Mouse (Mus musculus) neural tube, embryonic 13.5 days (tissue): ENCODE data around the gene Dpp3. TPM values are rescaled to one million over a fixed set of nuclear protein-coding genes. Genes with fewer than 3 reads are reported as not detected.
A peak's percentile ranks its signal among the peaks of the same experiment; 100 is the strongest.
"Not testable (repeated sequence)": the region's sequence is repeated elsewhere in the genome, so short reads cannot be mapped to it uniquely, and the experiment has no call there.

ENCODE experiments used
- ATAC-seq: fragments of 200-750 bp; cut with Nextera tagmentation; 2 replicates; pipeline ENCODE4 v1.8.0; 2017; ENCODE audit warnings: low read depth, mild to moderate bottlenecking, moderate TSS enrichment, moderate library complexity
- H3K27ac ChIP-seq: fragments of 300-500 bp; sonication (generic); replicated peaks from 2 replicates; pipeline ENCODE4 v1.5.1; 2015; ENCODE audit warnings: moderate library complexity, mild to moderate bottlenecking, inconsistent platforms
- H3K27me3 ChIP-seq: fragments of 300-500 bp; sonication (generic); 2 replicates; pipeline ENCODE4 v1.6.1; 2015; ENCODE audit warnings: mild to moderate bottlenecking, inconsistent platforms
- H3K36me3 ChIP-seq: fragments of 300-500 bp; sonication (generic); 2 replicates; pipeline ENCODE4 v1.6.1; 2015; ENCODE audit warnings: mild to moderate bottlenecking, inconsistent platforms
- H3K4me1 ChIP-seq: fragments of 300-500 bp; sonication (generic); replicated peaks from 2 replicates; pipeline ENCODE4 v1.6.1; 2015; ENCODE audit warnings: inconsistent platforms
- H3K4me2 ChIP-seq: fragments of 300-500 bp; sonication (generic); 2 replicates; pipeline ENCODE4 v1.6.1; 2015; ENCODE audit warnings: inconsistent platforms, mild to moderate bottlenecking, moderate library complexity
- H3K4me3 ChIP-seq: fragments of 300-500 bp; sonication (generic); 2 replicates; pipeline ENCODE4 v1.5.1; 2015; ENCODE audit warnings: mild to moderate bottlenecking, inconsistent platforms
- H3K9ac ChIP-seq: fragments of 300-500 bp; sonication (generic); 2 replicates; pipeline ENCODE4 v1.6.1; 2015; ENCODE audit warnings: moderate library complexity, mild to moderate bottlenecking, inconsistent platforms
- H3K9me3 ChIP-seq: fragments of 300-500 bp; sonication (generic); 2 replicates; pipeline ENCODE4 v1.6.1; 2016; ENCODE audit warnings: inconsistent platforms
- WGBS: fragments of 180-500 bp; shearing (Covaris S2); methylation state at CpG from one replicate; pipeline ENCODE4 v1.1.7; 2015; 5-methylcytosine and 5-hydroxymethylcytosine counted together
- polyA plus RNA-seq: library from polyadenylated mRNA; unstranded; fragments of >200 nt; fragmentation: Nextera tagmentation; extraction: Ambion mirVana; gene quantifications from 2 replicates; pipeline ENCODE4 v1.2.1, GENCODE M21; 2015

Dpp3 gene
- 109 and 120 TPM in 2 replicates for polyA plus RNA-seq

DNA sequence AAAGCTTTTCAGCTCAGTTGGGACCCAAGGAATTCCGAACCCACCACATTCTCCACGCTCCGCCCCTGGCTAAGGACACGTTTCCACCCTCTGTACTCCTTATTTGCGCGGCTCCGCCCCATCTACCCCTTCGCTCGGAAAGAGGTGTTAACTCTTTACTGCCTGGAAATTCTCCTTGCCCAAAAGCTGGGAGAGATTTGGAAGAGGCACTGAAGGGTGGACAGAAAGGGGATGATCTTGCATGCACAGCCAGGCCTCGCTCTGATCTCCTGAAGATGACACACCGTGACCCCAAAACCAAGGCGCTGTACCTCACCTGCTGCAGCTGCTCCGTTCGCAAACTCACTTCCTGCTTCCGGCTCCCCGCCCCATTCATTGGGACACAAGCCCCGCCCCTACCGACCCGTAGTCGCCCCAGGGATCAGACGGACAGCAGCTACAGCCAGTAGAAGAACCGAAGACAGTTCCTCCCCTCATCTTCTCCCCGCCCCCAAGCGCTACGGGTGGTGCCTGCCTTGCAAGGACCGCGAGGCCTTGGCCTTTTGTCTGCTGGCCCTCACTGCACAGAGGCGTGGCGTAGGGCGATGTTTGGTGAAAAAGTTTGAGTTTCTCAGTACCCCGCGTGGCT is at the start of gene Dpp3:
Dpp3 (minus strand) TSS at position 384 of the 628 bp plus-strand sequence.
- H3K9me3 ChIP-seq: no peaks in the 10 kb centered on the region
- peak within 1 kb of the TSS; percentile 83 for H3K4me2 ChIP-seq
- H3K27ac ChIP-seq: peak within 1 kb of the TSS; percentile 88
- peaks cover 42% of the 10 kb centered on the region for H3K36me3 ChIP-seq
- H3K4me3 ChIP-seq: peak within 1 kb of the TSS; percentile 65
- H3K9ac ChIP-seq: peak within 1 kb of the TSS; percentile 81
- peak; percentile 99 for ATAC-seq
- H3K27me3 ChIP-seq: no peaks in the 10 kb centered on the region
- WGBS: under 1% methylated on average over 32 of the region's 32 CpGs
- peaks cover 32% of the 10 kb centered on the region for H3K4me1 ChIP-seq

DNA sequence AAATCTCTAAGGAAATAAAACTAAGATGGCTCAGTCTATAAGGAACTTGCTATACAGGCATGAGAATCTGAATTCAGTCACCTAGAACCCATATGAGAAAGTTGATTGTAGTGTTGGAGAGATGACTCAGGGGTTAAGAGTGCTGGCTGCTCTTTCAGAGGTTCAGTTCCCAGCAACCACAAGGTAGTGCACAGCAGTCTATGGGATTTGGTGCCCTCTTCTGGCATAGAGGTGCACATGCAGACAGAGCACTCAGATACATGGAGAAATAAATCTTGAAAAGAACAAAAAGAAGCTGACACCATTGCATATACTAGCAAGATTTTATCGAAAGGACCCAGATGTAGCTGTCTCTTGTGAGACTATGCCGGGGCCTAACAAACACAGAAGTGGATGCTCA is 40.1 kb upstream of the Dpp3 start:
- peaks cover 2% of the 10 kb centered on the region for H3K4me1 ChIP-seq
- WGBS: 85% methylated on average over 2 of the region's 2 CpGs

GRCm38 (mm10) chr19:4961928-4962601 is 34.0 kb upstream of the Dpp3 start, which contains the start of gene Mrpl11:
Gene Mrpl11 (plus strand): TSS chr19:4962147.
- under 1% methylated on average over 34 of the region's 34 CpGs for WGBS
- Histone ChIP-seq H3K4me2 (peak within 1 kb of the TSS; percentile 78), H3K9ac (peak within 1 kb of the TSS; percentile 91), H3K36me3 (peaks cover 31% of the 10 kb centered on the region), H3K27me3 (no peaks in the 10 kb centered on the region), H3K4me3 (peak within 1 kb of the TSS; percentile 78), H3K9me3 (no peaks in the 10 kb centered on the region), H3K4me1 (peaks cover 13% of the 10 kb centered on the region), H3K27ac (peak within 1 kb of the TSS; percentile 87)
- ATAC-seq: peak; percentile 97

More for the DNA sequence above, 40.1 kb upstream of the Dpp3 start:
- H3K4me3 ChIP-seq: no peak overlapping the region
- no peaks in the 10 kb centered on the region for H3K9me3 ChIP-seq
- H3K9ac ChIP-seq: no peak overlapping the region
- no peak overlapping the region for H3K4me2 ChIP-seq
- no peaks in the 10 kb centered on the region for H3K27me3 ChIP-seq
- no peak overlapping the region for H3K27ac ChIP-seq
- H3K36me3 ChIP-seq: peaks cover 42% of the 10 kb centered on the region
- no peak for ATAC-seq

DNA sequence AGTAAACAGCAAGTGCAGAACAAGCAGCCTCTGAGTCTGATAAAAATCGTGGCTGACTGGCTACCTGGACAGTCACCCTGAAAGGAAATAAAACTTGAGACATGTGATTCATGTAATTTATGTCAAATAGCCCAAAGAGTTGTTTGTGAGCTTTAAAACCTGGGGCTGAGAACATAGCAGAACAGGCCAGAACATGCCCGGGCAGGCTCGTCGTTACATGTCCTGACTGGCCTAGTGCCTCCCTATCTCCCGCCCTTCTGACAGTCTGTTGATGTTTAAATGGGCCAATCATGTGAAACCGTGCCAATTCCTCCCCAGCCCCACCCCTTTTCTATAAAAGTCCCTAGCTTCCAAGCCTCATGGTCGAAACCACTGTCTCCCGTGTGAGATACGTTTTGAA is 20.6 kb upstream of the Dpp3 start:
- 86% methylated on average over 9 of the region's 9 CpGs for WGBS
- not testable (repeated sequence) for H3K9me3 ChIP-seq, H3K27ac ChIP-seq, H3K4me2 ChIP-seq, H3K36me3 ChIP-seq, ATAC-seq, H3K4me3 ChIP-seq, H3K9ac ChIP-seq, H3K4me1 ChIP-seq
- peaks cover 14% of the 10 kb centered on the region for H3K27me3 ChIP-seq

DNA sequence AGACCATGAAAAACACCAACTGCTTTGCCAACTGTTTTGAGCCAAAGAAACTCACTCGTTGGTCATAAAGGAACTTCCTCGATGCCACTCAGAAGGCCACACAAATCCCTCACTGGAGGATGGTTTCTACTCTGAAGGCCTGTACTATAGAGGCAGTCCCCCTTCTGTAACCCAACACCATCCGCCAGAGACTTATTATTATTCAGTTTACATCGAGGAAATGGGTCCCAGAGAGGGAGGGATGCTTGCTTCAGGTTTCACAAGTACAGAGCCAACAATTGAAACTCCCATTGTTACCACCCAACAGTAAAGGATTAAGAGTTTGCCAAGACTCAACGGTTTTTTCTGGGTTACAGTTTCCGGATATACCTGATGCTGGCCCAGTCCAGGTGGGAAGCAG is 17.5 kb upstream of the Dpp3 start:
- Histone ChIP-seq H3K27ac (no peak overlapping the region), H3K4me1 (peaks cover 19% of the 10 kb centered on the region), H3K9me3 (no peaks in the 10 kb centered on the region), H3K36me3 (no peaks in the 10 kb centered on the region), H3K9ac (no peak overlapping the region), H3K27me3 (peaks cover 23% of the 10 kb centered on the region), H3K4me3 (no peak overlapping the region), H3K4me2 (no peak overlapping the region)
- ATAC-seq: no peak
- 37% methylated on average over 6 of the region's 6 CpGs for WGBS

DNA sequence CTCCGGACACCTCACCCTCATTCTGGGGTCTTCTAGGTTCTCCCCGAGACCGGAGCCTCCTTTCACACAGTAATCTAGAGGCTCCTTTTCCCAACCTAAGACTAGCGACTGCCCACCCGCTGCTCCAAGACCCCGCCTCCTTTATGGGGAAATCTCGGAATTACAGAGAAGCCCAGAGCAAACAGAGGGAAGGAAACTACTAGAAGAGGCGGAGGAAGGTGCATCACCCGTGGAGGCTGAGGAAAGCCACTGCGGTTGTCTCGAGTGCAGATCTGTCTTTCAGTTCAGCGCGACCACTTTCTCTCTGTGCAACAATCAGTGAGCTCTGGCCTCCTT is 15.1 kb upstream of the Dpp3 start:
- H3K4me3 ChIP-seq: peak overlapping the region; percentile 66
- no peaks in the 10 kb centered on the region for H3K9me3 ChIP-seq
- H3K4me1 ChIP-seq: peaks cover 19% of the 10 kb centered on the region
- peak overlapping the region; percentile 82 for H3K9ac ChIP-seq
- WGBS: 8% methylated on average over 13 of the region's 13 CpGs
- peak overlapping the region; percentile 85 for H3K4me2 ChIP-seq
- H3K27me3 ChIP-seq: peaks cover 27% of the 10 kb centered on the region
- no peak; the same call in 1 of the 2 replicates for ATAC-seq
- no peaks in the 10 kb centered on the region for H3K36me3 ChIP-seq
- peak overlapping the region; percentile 82 for H3K27ac ChIP-seq

- H3K4me3 ChIP-seq: peak within 1 kb of the TSS; percentile 66
- under 1% methylated on average over 48 of the region's 55 CpGs for WGBS
- peak; percentile 96 for ATAC-seq
- peak within 1 kb of the TSS; percentile 85 for H3K4me2 ChIP-seq
- H3K9me3 ChIP-seq: no peaks in the 10 kb centered on the region
- peaks cover 19% of the 10 kb centered on the region for H3K4me1 ChIP-seq
- H3K9ac ChIP-seq: peak within 1 kb of the TSS; percentile 82
- peaks cover 2% of the 10 kb centered on the region; the same call in 1 of the 2 replicates for H3K36me3 ChIP-seq
- H3K27me3 ChIP-seq: peaks cover 28% of the 10 kb centered on the region
- peak within 1 kb of the TSS; percentile 82 for H3K27ac ChIP-seq
These were observed 14.6 kb upstream of the Dpp3 start, which contains the start of gene Peli3 for GRCm38 (mm10) chr19:4942551-4943252. Gene Peli3 (minus strand): TSS chr19:4943127.

DNA sequence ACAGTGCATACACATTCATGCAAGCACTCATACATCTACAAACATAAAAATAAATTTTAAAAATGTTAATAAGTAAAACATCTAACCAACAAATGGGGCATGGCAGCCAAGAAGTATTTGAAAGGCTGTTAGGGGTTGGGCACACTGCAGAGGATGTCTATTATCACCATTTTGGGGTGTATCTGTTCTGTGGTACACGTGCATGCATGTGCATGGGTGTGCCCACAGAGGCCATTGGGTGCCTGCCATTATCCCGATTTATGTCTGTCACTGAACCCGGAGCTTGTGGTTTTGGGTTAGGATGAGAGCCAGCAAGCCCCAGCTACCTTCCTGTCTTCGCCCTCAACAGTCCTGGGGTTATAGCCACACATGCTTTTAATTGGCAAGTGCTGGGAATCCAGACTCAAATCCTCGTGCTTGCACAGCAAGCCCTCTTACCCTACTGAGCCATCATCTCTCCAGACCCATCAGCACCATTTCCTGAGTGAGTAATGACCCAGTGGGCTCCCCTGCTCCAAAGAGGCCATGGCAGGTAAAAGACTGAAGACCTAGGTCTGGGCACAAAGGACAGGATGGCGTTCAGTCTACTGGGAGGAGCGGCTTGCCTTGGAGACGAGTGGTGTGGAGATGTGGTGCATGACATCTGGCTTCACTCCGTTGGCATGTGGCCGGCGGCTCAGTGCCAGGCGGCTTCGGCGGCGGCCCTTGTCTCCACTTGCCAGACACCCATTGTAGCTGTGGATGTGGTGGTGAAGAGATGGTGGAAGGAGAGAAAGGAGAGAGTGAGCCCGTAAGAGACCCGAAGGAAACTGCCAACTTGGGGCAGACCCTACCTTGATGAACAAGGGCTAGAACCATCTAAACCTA is 9.6 kb upstream of the Dpp3 start:
- WGBS: 87% methylated on average over 17 of the region's 17 CpGs
- Histone ChIP-seq H3K27ac (no peak overlapping the region), H3K4me2 (no peak overlapping the region), H3K9ac (no peak overlapping the region), H3K27me3 (peaks cover 14% of the 10 kb centered on the region; the same call in 1 of the 2 replicates), H3K4me3 (no peak overlapping the region), H3K36me3 (peaks cover 27% of the 10 kb centered on the region; the same call in 1 of the 2 replicates), H3K9me3 (no peaks in the 10 kb centered on the region), H3K4me1 (peaks cover 13% of the 10 kb centered on the region)
- no peak for ATAC-seq

DNA sequence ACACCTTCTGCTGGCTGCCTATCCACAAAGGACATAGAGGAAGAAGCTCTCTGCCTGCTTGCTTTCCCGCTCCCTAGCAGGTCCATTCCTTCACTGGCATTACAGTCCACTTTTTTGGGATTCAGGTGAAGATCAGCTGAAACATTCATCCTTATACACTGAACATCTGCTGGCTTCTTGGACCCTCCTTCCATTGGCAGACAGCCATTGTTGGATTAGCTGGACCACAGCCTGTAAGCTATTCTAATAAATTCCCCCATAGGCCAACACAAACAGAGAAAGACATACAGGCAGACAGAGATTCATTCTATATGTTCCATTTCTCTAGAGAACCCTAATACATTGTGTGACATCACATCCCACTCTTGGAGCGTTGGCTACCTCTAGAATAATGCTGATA is 8.8 kb upstream of the Dpp3 start:
- peaks cover 12% of the 10 kb centered on the region; the same call in 1 of the 2 replicates for H3K27me3 ChIP-seq
- H3K4me2 ChIP-seq: no peak overlapping the region
- H3K27ac ChIP-seq: no peak overlapping the region
- 85% methylated on average over 2 of the region's 2 CpGs for WGBS
- peaks cover 5% of the 10 kb centered on the region for H3K4me1 ChIP-seq
- H3K36me3 ChIP-seq: peaks cover 34% of the 10 kb centered on the region; the same call in 1 of the 2 replicates
- no peak overlapping the region for H3K9ac ChIP-seq
- H3K9me3 ChIP-seq: no peaks in the 10 kb centered on the region
- no peak for ATAC-seq
- H3K4me3 ChIP-seq: no peak overlapping the region

GRCm38 (mm10) chr19:4928781-4929180 is 694 bp upstream of the Dpp3 start:
- H3K9ac ChIP-seq: peak overlapping the region; percentile 81
- peak overlapping the region; percentile 65 for H3K4me3 ChIP-seq
- 55% methylated on average over 5 of the region's 5 CpGs for WGBS
- H3K4me1 ChIP-seq: peaks cover 32% of the 10 kb centered on the region
- no peak; the same call in 1 of the 2 replicates for ATAC-seq
- peak overlapping the region; percentile 88 for H3K27ac ChIP-seq
- no peaks in the 10 kb centered on the region for H3K27me3 ChIP-seq
- H3K4me2 ChIP-seq: peak overlapping the region; percentile 83
- no peaks in the 10 kb centered on the region for H3K9me3 ChIP-seq
- H3K36me3 ChIP-seq: peaks cover 40% of the 10 kb centered on the region

DNA sequence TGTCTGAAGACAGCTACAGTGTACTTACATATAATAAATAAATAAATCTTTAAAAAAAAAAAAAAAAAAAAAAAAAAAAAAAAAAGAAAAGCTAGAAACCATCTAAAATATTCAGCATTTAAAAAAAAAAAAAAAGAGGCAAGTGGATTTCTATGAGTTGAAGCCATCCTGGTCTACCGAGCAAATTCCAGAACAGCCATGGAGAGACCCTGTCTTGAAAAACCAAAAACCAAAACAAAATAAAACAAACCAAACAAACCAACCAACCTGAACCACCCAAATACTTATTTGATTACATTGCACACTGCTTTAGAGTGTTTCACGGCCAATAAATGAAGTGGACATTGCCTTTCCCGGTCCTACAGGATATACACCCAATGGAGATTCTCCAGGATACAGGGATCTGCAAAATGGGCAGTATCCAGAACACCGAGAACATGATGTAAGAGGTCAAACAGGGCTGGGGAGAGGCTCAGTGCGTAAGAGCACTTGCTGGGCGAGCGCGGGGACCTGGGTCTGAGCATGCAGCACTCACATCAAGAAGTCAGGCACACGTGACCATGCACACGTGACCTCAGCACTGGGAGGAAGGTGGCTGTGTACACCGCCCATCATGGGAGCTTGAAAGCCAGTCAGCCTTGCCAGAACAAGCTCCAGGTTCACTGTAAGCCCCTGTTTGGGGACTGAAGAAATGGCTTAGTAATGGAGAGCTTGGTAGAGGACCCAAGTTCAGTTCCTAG is 2.8 kb downstream of the Dpp3 start:
- H3K36me3 ChIP-seq: peaks cover 58% of the 10 kb centered on the region
- no peak for ATAC-seq
- no peak overlapping the region for H3K4me2 ChIP-seq
- 97% methylated on average over 11 of the region's 11 CpGs for WGBS
- no peaks in the 10 kb centered on the region for H3K27me3 ChIP-seq
- H3K9me3 ChIP-seq: no peaks in the 10 kb centered on the region
- no peak overlapping the region for H3K4me3 ChIP-seq
- no peak overlapping the region for H3K9ac ChIP-seq
- peaks cover 32% of the 10 kb centered on the region for H3K4me1 ChIP-seq
- H3K27ac ChIP-seq: no peak overlapping the region
